Mouse (Mus musculus) layer of hippocampus, adult 9-10 months (tissue): ENCODE results near the gene Ccdc69.
"Not testable (repeated sequence)": the region's sequence is repeated elsewhere in the genome, so short reads cannot be mapped to it uniquely, and the experiment has no call there.

ENCODE experiments used
- DNase-seq: peaks from one replicate; pipeline ENCODE4 v3.0.0; 2022; ENCODE audit warnings: low spot score

Ccdc69 gene

GRCm38 (mm10) chr11:55077331-55078231 lies at the start of gene Ccdc69:
Ccdc69 (minus strand) TSS chr11:55078131.
- no peak for DNase-seq

- DNase-seq = no peak
Measured at GRCm38 (mm10) chr11:55126663-55127062, 48.7 kb upstream of the Ccdc69 start.

- DNase-seq = no peak
Measured at GRCm38 (mm10) chr11:55121430-55121829, 43.5 kb upstream of the Ccdc69 start.

GRCm38 (mm10) chr11:55120821-55121271 lies 42.9 kb upstream of the Ccdc69 start:
- no peak for DNase-seq

GRCm38 (mm10) chr11:55120279-55120678 lies 42.3 kb upstream of the Ccdc69 start:
- DNase-seq = no peak

- no peak for DNase-seq
Measured at GRCm38 (mm10) chr11:55117031-55117430, 39.1 kb upstream of the Ccdc69 start.

GRCm38 (mm10) chr11:55116004-55116403 lies 38.1 kb upstream of the Ccdc69 start:
- DNase-seq = no peak

GRCm38 (mm10) chr11:55114291-55114690 lies 36.4 kb upstream of the Ccdc69 start:
- no peak for DNase-seq

- DNase-seq = not testable (repeated sequence)
Measured at GRCm38 (mm10) chr11:55113861-55114250, 35.9 kb upstream of the Ccdc69 start.

GRCm38 (mm10) chr11:55113209-55113860 lies 35.4 kb upstream of the Ccdc69 start:
- peak; percentile 21 for DNase-seq

GRCm38 (mm10) chr11:55110566-55111169 lies 32.7 kb upstream of the Ccdc69 start:
- no peak for DNase-seq

GRCm38 (mm10) chr11:55109521-55110300 lies 31.8 kb upstream of the Ccdc69 start:
- no peak for DNase-seq

GRCm38 (mm10) chr11:55106636-55107035 lies 28.7 kb upstream of the Ccdc69 start:
- no peak for DNase-seq

GRCm38 (mm10) chr11:55105389-55105788 lies 27.5 kb upstream of the Ccdc69 start:
- no peak for DNase-seq

- no peak for DNase-seq
Measured at GRCm38 (mm10) chr11:55103229-55103628, 25.3 kb upstream of the Ccdc69 start.

GRCm38 (mm10) chr11:55102015-55102414 lies 24.1 kb upstream of the Ccdc69 start:
- DNase-seq = no peak

GRCm38 (mm10) chr11:55099868-55100267 lies 21.9 kb upstream of the Ccdc69 start:
- DNase-seq = no peak

GRCm38 (mm10) chr11:55099019-55099771 lies 21.3 kb upstream of the Ccdc69 start:
- DNase-seq = no peak

- DNase-seq = no peak
Measured at GRCm38 (mm10) chr11:55098189-55098915, 20.4 kb upstream of the Ccdc69 start.

GRCm38 (mm10) chr11:55097463-55098188 lies 19.7 kb upstream of the Ccdc69 start, which contains the start of gene Gm2a:
Gm2a (plus strand) TSS chr11:55098115.
- DNase-seq = peak; percentile 83
